Mouse (Mus musculus): ENCODE results near the gene Mmrn2.

GRCm38 (mm10) chr14:34442531-34442930, 67.3 kb downstream of the Mmrn2 start:
- TF ChIP-seq CTCF (IDR thresholded peaks at IDR 0.05; ENCODE audit: low read depth, low read length) = no peak
- no peak for TF ChIP-seq POLR2A (IDR thresholded peaks at IDR 0.05; ENCODE audit: extremely low read depth, insufficient read depth, low read length)

Data from liver, adult 2 months (tissue).